In genomic region chr6:114448888-114449287, GRCm38 (mm10) we compare ENCODE assay signal across 12 mouse cellular contexts. TPM values are rescaled to one million over a fixed set of nuclear protein-coding genes. Genes with fewer than 3 reads are reported as not detected.
DNase-seq lines count a peak whose midpoint lies in the region; TF ChIP-seq lines count a peak whose summit lies in the region.
"Had no signal": no experiment of that assay in that cellular context is flagged by ENCODE, and none has a peak within 500 bp of the region (broad histone marks: within the 10 kb centered on the region; RNA-seq: fewer than 3 reads in every experiment).

No protein-coding gene starts in this region.

- peak overlapping the region; percentile 54 for H3K27ac ChIP-seq in gastrocnemius, adult 2 months
- H3K27ac ChIP-seq: midbrain, embryonic 12.5 days; stomach, embryonic 15.5 days had no signal

- no peak for TF ChIP-seq CTCF in gastrocnemius, adult 2 months (IDR thresholded peaks at IDR 0.05)

- no peak overlapping the region for H3K4me3 ChIP-seq in gastrocnemius, adult 2 months
- H3K4me3 ChIP-seq: midbrain, embryonic 12.5 days; stomach, embryonic 15.5 days had no signal

- intact Hi-C loops in gastrocnemius, adult 2 months (cut with DNase I) = no loop called here
- intact Hi-C loops in heart, postnatal 10 days (cut with DNase I) = no loop called here

- DNase-seq in gastrocnemius, adult 2 months = no peak
- no peak for DNase-seq in gastrocnemius, postnatal 10 days
- peak; percentile 95 for DNase-seq in Muller cell, postnatal 12 days (ENCODE audit: inconsistent ontology term)
- peak; percentile 50 to 54 for DNase-seq in heart, postnatal 10 days
- DNase-seq in left cerebral cortex, adult 9 months (ENCODE audit: low spot score in 2 of 2) = peak; percentile 62 to 88
- DNase-seq in natural killer cell, adult 2 months (ENCODE audit: low spot score in 2 of 2) = no peak
- no peak for DNase-seq in cerebellum, postnatal 14 days
- DNase-seq in kidney, postnatal 10 days = no peak
- DNase-seq: cerebellum, adult 11-12 months; kidney, adult 2 months had no signal

RNA-seq across cellular contexts. Expression of gene Hrh1, which starts 51.2 kb away (rescaled TPM):
- under 1 TPM; 0.36 to 0.67 TPM for total RNA-seq in gastrocnemius, adult 2 months (2021)
- total RNA-seq in gastrocnemius, postnatal 10 days (2021) = under 1 TPM; 0.52 to 0.68 TPM
- under 1 TPM; 0.12 to 0.14 TPM for total RNA-seq in heart, postnatal 10 days (2021)

Comparison
In these comparisons a context has a peak if more than half of its experiments do, and no peak if none do; other contexts are left out.
1. DNase-seq: peak in Muller cell, postnatal 12 days (single experiment), heart, postnatal 10 days (2 of 2) and left cerebral cortex, adult 9 months (2 of 2); none in gastrocnemius, adult 2 months (single experiment), gastrocnemius, postnatal 10 days (single experiment), natural killer cell, adult 2 months (0 of 2), cerebellum, postnatal 14 days (0 of 2) and kidney, postnatal 10 days (single experiment).